Mouse (Mus musculus) cerebellum, adult 11 months (tissue): ENCODE results near the gene Mbd3l1.

Source experiments
- DNase-seq: peaks from one replicate; pipeline ENCODE4 v3.0.0; 2022

The Mbd3l1 gene

DNA sequence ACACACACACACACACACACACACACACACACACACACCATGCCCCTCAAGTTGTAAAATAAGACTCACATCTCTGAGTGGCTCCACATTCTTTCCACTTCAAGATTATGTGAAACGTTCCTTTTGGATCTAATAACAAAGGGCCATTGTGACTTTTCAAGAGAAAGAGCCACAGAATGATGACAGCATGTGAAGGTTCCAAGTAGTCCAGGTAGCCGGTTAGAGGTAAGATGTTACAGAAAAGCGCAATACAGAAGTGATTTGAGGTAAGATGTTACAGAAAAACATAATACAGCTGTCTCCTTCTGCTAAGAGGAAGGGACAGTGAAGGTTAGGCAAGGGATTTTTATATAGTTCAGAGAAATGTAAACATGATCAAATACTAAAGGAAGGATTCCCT lies at the start of gene Mbd3l1, which contains the start of gene Zfp558:
Mbd3l1 (plus strand) TSS at position 192 of the 400 bp plus-strand sequence.
Zfp558 (minus strand) TSS at position 101 of the 400 bp plus-strand sequence.
- DNase-seq = no peak

DNA sequence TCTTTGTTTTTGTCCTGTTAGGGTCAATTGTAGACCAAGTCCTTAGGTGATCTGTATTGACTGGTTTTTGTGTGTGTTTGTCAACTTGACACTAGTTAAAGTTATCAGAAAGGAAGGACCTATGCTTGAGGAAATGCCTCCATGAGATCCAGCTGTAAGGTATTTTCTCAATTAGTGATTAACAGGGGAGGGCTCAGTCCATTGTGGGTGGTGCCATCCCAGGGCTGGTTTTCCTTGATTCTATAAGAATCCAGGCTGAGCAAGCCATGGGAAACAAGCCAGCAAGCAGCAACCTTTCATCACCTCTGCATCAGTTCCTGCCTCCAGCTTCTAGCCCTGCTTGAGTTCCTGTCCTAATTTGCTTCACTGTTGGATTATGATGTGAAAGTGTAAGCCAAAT lies 47.8 kb upstream of the Mbd3l1 start, which contains the start of gene Mbd3l2:
Mbd3l2 (plus strand) TSS at position 301 of the 400 bp plus-strand sequence.
- no peak for DNase-seq

DNA sequence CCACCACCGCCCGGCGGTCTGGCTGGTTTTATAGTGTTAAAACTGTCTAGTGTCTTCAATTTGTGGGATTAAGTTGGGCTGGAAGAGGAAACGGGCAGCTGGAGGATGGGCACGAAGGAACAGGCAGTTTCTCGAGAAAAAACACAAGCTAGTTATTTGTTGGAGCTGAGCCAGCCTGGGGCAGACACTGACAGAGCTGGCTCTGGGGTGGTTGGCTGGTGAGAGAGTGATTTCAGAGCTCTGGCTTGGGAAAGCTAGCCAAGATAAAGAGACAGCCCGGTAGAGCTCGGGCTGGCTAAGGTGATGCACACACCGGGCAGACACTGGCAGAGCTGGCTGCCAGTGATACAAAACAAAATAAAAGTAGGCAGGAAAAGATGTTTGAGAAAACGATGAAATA lies 46.5 kb upstream of the Mbd3l1 start:
- DNase-seq = no peak

DNA sequence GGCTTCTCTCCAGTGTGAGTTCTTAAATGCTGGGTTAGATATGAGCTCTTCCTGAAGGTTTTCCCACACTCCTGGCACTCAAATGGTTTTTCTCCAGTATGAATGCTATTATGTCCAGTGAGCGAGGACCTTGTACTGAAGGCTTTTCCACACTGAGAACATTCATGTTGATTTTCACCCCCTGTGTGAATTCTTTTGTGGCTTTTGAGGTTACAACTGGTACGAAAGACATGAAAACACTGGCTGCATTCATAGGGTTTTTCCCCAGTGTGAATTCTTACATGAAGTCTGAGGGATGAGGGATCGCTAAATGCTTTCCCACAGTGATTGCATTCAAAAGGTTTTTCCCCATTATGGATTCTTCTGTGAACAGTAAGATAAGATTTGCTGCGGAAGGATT lies 21.6 kb upstream of the Mbd3l1 start:
- no peak for DNase-seq

DNA sequence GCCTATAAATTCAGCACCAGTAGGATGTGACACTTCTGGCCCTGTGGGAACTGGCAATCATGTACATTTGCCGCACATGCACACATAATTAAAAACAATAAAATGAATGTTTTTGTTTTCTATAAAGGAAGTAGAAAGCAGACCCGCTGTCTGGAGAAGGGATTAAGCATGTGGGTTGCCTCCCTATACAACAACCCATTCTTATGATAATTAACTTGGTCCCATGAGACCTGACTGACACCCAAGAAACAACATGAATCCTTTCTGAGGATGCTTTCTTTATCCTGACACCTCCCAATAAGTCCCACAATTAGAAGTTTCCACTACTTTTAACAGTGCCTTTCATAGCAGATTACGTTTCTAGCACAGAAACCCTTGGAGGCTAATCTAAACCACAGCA lies 10.8 kb upstream of the Mbd3l1 start:
- no peak for DNase-seq

DNA sequence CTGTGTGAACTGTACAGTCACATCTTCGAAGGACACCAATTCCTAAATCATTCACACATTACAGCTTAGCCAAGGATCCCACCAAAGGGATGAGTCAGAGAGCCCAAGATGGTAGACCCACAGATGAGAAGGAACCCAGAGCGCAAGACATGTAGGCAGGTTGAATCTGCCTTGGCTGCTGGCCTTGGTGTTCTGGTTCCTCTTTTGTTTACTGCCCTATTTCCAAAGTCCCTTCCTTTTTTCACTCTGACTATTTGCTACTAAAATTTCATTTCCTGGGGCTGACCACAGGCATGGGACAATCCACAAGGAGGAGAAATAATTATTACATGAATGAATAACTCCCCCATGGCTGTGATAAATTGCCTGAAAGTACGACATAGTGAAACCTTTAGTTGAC lies 10.2 kb upstream of the Mbd3l1 start:
- no peak for DNase-seq

DNA sequence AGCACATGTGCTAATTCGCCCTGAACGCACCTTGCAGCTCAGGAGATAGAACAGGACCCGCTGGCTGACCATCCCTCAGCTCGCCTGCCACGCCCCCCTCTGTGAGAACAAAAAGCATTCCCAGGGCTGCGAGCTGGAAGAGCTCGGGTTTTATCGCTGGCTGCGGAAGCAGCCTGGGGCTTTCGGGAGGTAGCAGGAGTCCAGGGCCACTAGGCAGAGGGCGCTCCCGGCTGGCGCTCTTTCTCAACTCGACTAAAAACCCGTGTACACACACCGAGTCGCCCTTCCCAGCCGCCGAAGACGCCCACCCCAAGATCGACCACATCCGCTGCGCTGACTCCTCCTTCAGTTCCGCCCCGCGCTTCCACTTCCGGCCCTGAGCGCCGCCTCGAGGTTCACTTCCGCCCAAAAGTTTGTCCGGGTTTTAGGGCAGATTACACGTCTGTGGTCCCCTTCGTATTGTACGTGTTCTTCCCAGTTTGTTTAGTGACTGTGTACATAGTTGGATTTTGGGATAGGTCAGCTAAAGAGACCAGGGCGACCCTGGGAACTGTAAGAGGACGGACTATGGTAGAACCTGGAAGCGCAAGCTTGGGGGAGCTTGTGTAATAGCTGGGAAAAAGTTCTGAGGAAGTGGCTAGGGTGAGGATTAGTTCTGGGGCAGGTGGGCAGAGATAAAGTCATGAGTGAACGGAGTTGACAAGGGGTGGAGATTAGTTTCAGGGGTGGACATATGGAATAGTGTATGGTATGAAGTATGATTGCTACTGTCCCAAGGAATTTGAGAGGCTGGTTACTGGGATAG lies 4.6 kb upstream of the Mbd3l1 start:
- DNase-seq = peak; percentile 12

DNA sequence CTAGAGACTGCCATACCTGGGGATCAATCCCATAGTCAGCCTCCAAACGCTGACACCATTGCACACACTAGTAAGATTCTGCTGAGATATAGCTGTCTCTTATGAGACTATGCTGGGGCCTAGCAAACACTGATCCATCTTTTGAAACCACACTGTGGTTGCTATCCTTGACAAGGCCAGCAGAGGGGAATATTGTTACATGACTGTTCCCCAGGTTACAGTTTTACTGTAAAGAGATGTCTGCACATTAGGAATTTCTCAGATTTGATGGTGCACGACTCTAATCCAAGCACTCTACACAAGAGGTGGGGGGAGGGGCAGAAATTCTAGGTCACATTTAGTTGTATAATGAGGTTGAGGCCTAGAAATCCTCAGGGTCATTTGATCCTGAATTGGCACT lies 29.9 kb downstream of the Mbd3l1 start:
- no peak for DNase-seq
